Mouse (Mus musculus) urinary bladder, postnatal 10 days (tissue): ENCODE data around the gene Scd1.

Experiments used
- DNase-seq: peaks from one replicate; pipeline ENCODE4 v3.0.0; 2022; ENCODE audit warnings: low spot score

Gene Scd1

GRCm38 (mm10) chr19:44407341-44408222 is at the start of gene Scd1:
TSS of gene Scd1 (minus strand) at chr19:44407879.
- DNase-seq = no peak

GRCm38 (mm10) chr19:44455356-44455755 is 47.7 kb upstream of the Scd1 start:
- DNase-seq = no peak

- DNase-seq = no peak
These were observed 47.2 kb upstream of the Scd1 start for GRCm38 (mm10) chr19:44454862-44455261.

- DNase-seq = no peak
These were observed 40.2 kb upstream of the Scd1 start for GRCm38 (mm10) chr19:44447927-44448326.

GRCm38 (mm10) chr19:44445755-44446154 is 38.1 kb upstream of the Scd1 start:
- no peak for DNase-seq

GRCm38 (mm10) chr19:44439302-44439701 is 31.6 kb upstream of the Scd1 start:
- no peak for DNase-seq

- DNase-seq = no peak
These were observed 30.3 kb upstream of the Scd1 start for GRCm38 (mm10) chr19:44437975-44438374.

GRCm38 (mm10) chr19:44432084-44432483 is 24.4 kb upstream of the Scd1 start:
- DNase-seq = no peak

- DNase-seq = no peak
These were observed 20.0 kb upstream of the Scd1 start for GRCm38 (mm10) chr19:44427721-44428120.

GRCm38 (mm10) chr19:44422051-44422631 is 14.5 kb upstream of the Scd1 start:
- DNase-seq = no peak

GRCm38 (mm10) chr19:44419530-44419929 is 11.9 kb upstream of the Scd1 start:
- DNase-seq = no peak

- no peak for DNase-seq
These were observed 11.3 kb upstream of the Scd1 start for GRCm38 (mm10) chr19:44418945-44419344.

GRCm38 (mm10) chr19:44418544-44418943 is 10.9 kb upstream of the Scd1 start:
- no peak for DNase-seq

GRCm38 (mm10) chr19:44418061-44418460 is 10.4 kb upstream of the Scd1 start:
- no peak for DNase-seq

- no peak for DNase-seq
These were observed 9.8 kb upstream of the Scd1 start for GRCm38 (mm10) chr19:44417448-44417847.

- DNase-seq = no peak
These were observed 8.6 kb upstream of the Scd1 start for GRCm38 (mm10) chr19:44416240-44416639.

GRCm38 (mm10) chr19:44415464-44415863 is 7.8 kb upstream of the Scd1 start:
- DNase-seq = no peak

- DNase-seq = no peak
These were observed 2.8 kb upstream of the Scd1 start for GRCm38 (mm10) chr19:44410269-44410992.

- no peak for DNase-seq
These were observed 916 bp upstream of the Scd1 start for GRCm38 (mm10) chr19:44408595-44408994.

- no peak for DNase-seq
These were observed 505 bp upstream of the Scd1 start for GRCm38 (mm10) chr19:44408223-44408545.

- no peak for DNase-seq
These were observed 4.1 kb downstream of the Scd1 start for GRCm38 (mm10) chr19:44403546-44403945.

GRCm38 (mm10) chr19:44400484-44401197 is 7.0 kb downstream of the Scd1 start:
- DNase-seq = no peak
